Mouse (Mus musculus) cerebral cortex, adult 2 months (tissue): ENCODE data around the gene Rab1b.

ENCODE experiments used
- WGBS: fragments of 180-500 bp; shearing (Covaris S2); methylation state at CpG from one replicate; pipeline ENCODE4 v1.1.7; 2018; 5-methylcytosine and 5-hydroxymethylcytosine counted together

Rab1b gene

GRCm38 (mm10) chr19:5071545-5072369 lies 35.1 kb downstream of the Rab1b start:
- WGBS, result 5% methylated on average over 40 of the region's 40 CpGs

GRCm38 (mm10) chr19:5071077-5071476 lies 35.8 kb downstream of the Rab1b start:
- WGBS, result 45% methylated on average over 11 of the region's 11 CpGs

- WGBS, result 86% methylated on average over 7 of the region's 7 CpGs
These were observed 36.9 kb downstream of the Rab1b start for GRCm38 (mm10) chr19:5069978-5070377.

GRCm38 (mm10) chr19:5069486-5069885 lies 37.4 kb downstream of the Rab1b start:
- WGBS, result 83% methylated on average over 5 of the region's 5 CpGs

GRCm38 (mm10) chr19:5068570-5069234 lies 38.2 kb downstream of the Rab1b start:
- WGBS, result 42% methylated on average over 21 of the region's 21 CpGs

- WGBS, result 5% methylated on average over 52 of the region's 56 CpGs
These were observed 38.9 kb downstream of the Rab1b start, which contains the start of gene Cd248 for GRCm38 (mm10) chr19:5067867-5068569. Gene Cd248, plus strand, starts transcription at chr19:5068078.

- 35% methylated on average over 15 of the region's 15 CpGs for WGBS
These were observed 39.7 kb downstream of the Rab1b start for GRCm38 (mm10) chr19:5067040-5067799.

DNA sequence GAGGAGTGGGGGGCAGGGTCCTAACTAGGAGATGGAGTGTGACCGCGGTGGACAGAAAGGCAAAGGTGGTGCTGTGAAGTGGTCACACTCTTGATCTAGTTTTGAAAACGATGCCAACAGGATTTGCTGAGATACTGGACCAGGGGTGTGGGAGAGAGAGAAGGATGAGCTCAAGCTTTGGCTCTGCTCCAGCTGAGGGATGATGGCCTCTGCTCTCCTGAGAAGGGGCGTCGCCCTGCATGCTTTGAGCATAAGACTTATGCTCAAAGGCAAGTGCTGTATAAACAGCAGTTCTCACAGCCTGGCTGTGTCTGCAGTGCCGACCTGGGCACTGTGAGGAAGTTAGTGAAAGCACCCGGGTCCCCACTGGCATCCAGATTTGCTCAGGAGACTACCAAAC lies 41.8 kb downstream of the Rab1b start:
- 69% methylated on average over 7 of the region's 7 CpGs for WGBS

DNA sequence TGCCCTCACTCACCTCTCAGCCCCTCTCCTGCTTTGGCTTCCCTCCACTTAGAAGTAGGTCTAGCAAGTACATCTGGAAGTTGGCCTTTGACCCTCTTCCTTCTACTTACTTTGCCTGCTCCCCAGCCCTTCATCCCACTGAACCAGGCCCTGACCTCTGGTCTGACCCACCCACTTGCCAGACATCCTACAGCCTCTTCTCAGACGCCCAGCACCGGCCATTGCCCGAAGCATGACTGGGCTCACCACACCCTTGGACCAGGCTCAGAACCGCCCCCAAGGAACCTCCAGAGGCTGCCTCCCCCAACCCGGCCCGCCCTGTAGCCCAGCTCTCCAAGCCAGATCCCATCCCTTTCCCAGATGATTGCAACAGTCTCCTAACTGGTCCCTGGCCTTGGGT lies 44.4 kb downstream of the Rab1b start:
- WGBS, result 84% methylated on average over 6 of the region's 6 CpGs

GRCm38 (mm10) chr19:5062041-5062440 lies 44.8 kb downstream of the Rab1b start:
- 83% methylated on average over 5 of the region's 5 CpGs for WGBS

DNA sequence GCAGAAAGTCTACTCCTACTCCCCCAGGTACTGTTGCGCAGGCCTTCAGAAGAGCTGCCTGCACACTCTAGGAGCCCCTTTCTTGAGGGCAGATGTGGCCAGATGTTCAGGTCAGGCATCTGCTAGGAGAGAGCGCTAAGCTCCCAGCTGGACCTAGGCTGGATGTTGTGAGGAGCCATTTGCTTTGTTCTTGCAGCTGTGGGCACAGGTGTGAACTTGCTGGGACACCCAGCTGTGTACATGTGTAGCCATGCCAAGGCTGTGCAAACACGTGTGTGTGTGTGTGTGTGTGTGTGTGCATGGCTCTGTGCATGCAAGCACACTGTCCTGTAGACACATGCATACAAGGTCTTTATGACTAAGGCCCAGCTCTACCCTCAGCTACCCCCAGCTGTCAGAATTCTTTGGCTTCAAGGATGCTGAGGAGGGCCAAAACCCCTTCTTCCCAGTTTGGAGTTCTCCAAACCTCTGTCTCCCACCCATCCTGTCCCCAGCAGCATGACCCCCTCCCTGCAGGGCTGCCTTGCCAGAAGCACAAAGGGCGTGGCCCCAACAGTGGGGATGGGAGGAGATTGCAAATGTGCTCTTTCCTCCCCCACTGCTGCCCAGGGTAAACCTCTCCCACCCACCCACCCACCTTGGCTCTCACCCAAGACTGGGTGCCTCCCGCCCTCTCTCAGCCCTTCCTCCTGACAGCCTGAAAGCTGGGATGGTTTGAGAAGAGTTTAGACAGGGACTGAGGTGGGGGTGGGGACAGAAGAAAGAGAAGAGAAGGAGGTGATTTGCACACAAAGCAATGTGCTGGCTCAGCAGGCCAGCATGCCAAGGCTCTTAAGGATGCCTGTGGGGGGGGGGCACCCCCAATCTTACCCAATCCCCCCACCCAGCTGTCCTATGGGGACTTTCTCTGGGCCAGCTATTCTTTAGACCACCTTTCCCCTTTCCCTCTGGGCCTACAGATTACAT lies 46.2 kb downstream of the Rab1b start:
- WGBS, result 45% methylated on average over 5 of the region's 5 CpGs

DNA sequence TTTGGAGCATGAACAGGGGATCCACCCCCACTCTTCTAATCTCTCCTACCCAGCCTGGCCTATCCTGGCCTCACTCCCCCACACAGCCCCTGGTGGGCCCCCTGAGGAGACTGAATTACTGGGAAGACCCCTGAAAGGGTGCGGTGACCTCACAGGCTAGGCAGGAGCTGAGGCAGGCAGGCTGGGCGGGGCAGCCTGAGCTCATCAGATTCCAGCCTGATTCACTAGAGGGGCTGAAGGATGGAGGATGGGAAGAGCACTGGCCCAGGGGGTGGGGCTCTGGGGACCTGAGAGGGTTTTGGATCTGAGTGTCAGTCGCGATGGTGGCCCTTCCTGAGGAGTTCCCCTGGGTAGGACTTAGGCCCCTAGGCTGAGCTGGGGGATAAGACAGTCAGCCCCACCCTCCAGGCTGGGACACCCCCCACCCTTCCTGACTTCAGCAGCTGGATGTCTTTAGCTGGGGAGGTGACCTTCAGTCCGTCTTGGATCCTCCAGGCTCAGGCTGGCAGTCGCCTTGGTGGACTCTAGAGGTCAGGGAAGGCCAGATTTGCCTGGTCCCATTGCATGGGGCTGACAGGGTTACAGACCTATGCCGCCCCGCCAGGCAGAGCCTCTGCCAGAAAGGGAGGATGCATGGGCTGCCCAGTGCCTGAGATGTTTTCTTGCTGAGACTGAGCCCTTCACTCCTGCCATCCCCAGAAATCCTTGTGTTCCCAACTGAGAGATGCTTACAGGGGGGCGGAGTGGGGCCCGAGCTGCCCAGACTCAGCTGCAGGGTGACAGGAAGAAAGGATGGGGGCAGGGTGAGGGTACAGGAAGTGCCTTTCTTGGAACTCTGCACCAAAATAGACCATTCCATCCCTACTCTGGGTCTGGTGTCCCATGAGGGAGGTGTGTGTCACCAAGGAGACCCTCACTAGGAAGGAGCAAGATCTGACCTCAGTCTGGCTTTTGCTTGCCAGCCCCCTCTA lies 47.8 kb downstream of the Rab1b start:
- WGBS, result 29% methylated on average over 10 of the region's 10 CpGs

DNA sequence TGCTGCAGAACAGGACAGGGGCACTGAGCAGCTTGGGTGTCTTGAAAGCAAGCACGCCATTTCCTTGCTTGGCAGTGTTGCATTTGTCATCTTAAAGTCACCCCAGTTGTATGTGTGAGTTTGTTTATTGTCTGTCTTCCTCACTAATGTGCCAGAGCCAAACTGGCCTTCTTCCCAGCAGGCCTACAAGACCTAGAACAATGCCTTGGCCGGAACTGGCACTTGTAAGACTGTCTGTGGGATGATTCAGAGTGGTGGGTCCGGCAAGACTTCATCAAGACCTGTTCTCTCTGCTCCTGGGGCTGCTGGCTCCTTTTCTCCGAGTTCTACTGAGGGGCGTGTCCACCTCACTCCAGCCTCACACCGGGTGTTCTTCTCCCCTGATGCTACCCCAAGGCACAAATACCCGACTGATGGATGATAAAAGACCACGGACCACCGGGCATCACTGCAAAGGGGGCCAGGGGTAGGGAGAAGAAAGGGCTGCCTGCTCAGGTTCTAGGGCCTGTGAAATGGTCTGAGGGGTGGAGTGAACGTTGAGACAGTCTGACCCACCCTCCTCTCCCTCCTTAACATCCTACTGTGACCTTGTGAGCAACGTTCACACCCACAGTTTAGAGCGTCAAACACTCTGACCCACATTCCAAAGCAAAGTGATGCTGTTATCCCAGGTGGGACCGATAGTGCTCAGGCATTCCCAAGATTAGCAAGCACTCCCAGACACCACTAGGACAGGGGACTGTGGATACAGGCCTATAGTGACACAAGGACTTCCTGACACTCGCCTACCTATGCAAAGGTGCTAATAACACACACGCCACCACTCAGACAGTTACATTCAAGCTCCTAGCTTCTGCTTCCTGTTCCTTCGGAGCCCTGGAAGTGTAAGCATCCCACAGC lies 48.7 kb downstream of the Rab1b start:
- WGBS, result 28% methylated on average over 16 of the region's 16 CpGs

- 22% methylated on average over 6 of the region's 6 CpGs for WGBS
These were observed 50.6 kb downstream of the Rab1b start for GRCm38 (mm10) chr19:5056251-5056650.

DNA sequence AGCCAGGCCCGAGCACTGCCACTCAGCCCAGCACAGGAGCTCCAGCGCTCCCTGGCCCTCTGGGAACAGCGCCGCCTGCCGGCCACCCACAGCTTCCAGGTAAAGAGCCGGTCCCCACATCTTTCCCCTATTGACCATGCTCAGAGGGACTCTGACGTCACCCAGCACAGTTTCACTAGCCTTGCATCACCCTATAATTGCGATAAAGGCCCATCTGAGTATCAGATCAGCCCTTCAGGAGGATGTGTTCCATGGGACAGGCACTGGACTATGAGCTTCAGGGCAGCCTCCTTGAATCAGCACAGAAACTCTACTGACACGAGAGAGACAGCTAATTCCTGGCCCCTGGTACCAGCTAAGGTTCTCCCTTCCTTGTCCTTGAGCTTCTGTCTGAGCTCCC lies 53.0 kb downstream of the Rab1b start:
- WGBS, result 35% methylated on average over 9 of the region's 9 CpGs

- WGBS, result 63% methylated on average over 17 of the region's 17 CpGs
These were observed 54.0 kb downstream of the Rab1b start for GRCm38 (mm10) chr19:5052853-5053252.

GRCm38 (mm10) chr19:5052166-5052822 lies 54.6 kb downstream of the Rab1b start:
- WGBS, result 34% methylated on average over 25 of the region's 25 CpGs

DNA sequence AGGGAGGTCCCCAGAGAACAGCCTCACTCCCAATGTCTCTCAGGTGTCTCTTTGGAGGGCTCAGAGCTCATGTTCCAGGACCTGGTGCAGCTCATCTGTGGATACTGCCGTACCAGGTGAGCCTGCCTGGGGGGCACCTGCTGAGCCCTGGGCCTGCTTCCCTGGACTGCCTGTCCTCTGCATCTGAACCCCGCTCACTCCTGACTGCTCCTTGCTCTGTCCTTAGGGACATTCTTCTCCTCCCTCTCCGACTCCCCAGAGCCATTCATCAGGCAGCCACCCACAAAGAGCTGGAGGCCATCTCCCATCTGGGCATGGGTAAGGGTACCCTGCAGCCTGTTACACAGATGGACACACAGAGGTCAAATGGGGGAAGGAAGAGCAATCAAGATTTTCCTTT lies 55.4 kb downstream of the Rab1b start:
- WGBS, result 49% methylated on average over 3 of the region's 3 CpGs
